Mouse (Mus musculus) kidney, adult 2 months (tissue): Measurements from ENCODE around the gene Dand5. TPM values are rescaled to one million over a fixed set of nuclear protein-coding genes. Genes with fewer than 3 reads are reported as not detected.

Source experiments
- DNase-seq: peaks from one replicate; pipeline ENCODE4 v3.0.0; 2021
- H3K27ac ChIP-seq: fragments of 200-500 bp; 2 replicates; pipeline ENCODE4 v1.5.1; 2012; ENCODE audit warnings: low read depth, low read length, control low read depth, inconsistent platforms; ENCODE audit not compliant: insufficient read depth
- H3K27me3 ChIP-seq: fragments of 200-500 bp; replicated peaks from 2 replicates; pipeline ENCODE4 v1.6.1; 2012; ENCODE audit warnings: mild to moderate bottlenecking, moderate library complexity, low read length, inconsistent platforms; ENCODE audit not compliant: control insufficient read depth, insufficient read depth
- H3K36me3 ChIP-seq: fragments of 200-500 bp; 2 replicates; pipeline ENCODE4 v1.6.1; 2012; ENCODE audit warnings: mild to moderate bottlenecking, moderate library complexity, low read length, inconsistent platforms; ENCODE audit not compliant: control insufficient read depth, insufficient read depth
- H3K4me1 ChIP-seq: fragments of 200-500 bp; 2 replicates; pipeline ENCODE4 v1.6.1; 2011; ENCODE audit warnings: low read length; ENCODE audit not compliant: control insufficient read depth, insufficient read depth
- H3K4me3 ChIP-seq: fragments of 200-500 bp; 2 replicates; pipeline ENCODE4 v1.5.1; 2011; ENCODE audit warnings: mild to moderate bottlenecking, low read depth, low read length, control low read depth; ENCODE audit not compliant: insufficient read depth
- CTCF ChIP-seq: fragments of 200-500 bp; conservative IDR thresholded peaks from 2 replicates; pipeline ENCODE4 v1.5.1; 2011; ENCODE audit warnings: low read depth, mild to moderate bottlenecking, control low read depth, low read length, moderate library complexity, mixed read lengths; ENCODE audit not compliant: insufficient read depth, insufficient read length
- POLR2A ChIP-seq: fragments of 200-500 bp; IDR thresholded peaks from one replicate; pipeline ENCODE4 v1.6.1; 2011; ENCODE audit warnings: low read depth, low read length, control low read depth
- WGBS: fragments of 180-500 bp; shearing (Covaris S2); methylation state at CpG from one replicate; pipeline ENCODE4 v1.1.7; 2018; 5-methylcytosine and 5-hydroxymethylcytosine counted together
- polyA plus RNA-seq: library from polyadenylated mRNA; depleted of rRNA; stranded (reverse); fragments of >200 nt; gene quantifications from 2 replicates; pipeline ENCODE4 v1.2.3, GENCODE M21; 2012; rRNA removed

Gene Dand5
- polyA plus RNA-seq, 1 experiment: 4.4 TPM

DNA sequence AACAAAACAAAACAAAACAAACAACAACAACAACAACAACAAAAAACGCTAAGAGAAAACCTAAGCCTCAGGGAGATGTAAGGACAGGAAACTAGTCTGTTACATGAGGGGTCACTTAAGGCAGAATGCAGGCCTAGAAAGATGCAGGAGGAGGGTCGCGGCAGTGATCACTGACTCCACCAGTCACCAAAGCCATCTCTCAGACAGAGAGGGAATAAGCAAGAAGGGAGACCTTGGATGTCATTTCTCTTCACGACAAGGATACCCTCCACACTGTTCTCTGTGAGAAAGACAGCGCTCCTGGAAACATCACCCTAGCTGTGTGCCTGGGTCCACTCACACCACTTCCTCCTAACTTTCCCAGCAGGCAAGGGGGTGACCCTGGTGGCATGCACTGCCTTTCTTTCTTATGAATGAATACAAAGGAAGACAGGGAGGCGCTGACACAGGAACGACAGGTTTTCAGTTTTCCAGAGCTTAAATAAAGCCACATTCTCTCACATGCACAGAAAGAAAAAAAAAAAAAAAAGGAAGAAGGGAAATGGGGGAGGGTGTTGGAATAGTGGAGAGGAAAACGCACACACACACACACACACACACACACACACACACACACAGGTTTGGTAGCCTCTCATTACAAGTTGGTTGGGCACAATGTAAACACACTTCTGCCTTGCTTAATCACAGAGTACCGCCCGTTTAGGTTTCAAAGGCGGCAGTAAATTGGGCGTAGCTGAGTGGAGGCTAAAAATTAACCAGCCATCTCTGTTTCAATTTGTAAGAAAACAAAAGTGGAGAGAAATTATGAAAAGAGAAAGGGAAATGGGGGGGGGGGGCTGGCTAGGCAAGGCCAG lies 52.3 kb downstream of the Dand5 start:
- DNase-seq: peak; percentile 38
- Histone ChIP-seq H3K27me3 (no peaks in the 10 kb centered on the region), H3K27ac (no peak overlapping the region), H3K36me3 (no peaks in the 10 kb centered on the region; the same call in 1 of the 2 replicates), H3K4me1 (peaks cover 11% of the 10 kb centered on the region), H3K4me3 (no peak overlapping the region)
- TF ChIP-seq POLR2A (no peak), CTCF (no peak)
- 52% methylated on average over 12 of the region's 12 CpGs for WGBS

DNA sequence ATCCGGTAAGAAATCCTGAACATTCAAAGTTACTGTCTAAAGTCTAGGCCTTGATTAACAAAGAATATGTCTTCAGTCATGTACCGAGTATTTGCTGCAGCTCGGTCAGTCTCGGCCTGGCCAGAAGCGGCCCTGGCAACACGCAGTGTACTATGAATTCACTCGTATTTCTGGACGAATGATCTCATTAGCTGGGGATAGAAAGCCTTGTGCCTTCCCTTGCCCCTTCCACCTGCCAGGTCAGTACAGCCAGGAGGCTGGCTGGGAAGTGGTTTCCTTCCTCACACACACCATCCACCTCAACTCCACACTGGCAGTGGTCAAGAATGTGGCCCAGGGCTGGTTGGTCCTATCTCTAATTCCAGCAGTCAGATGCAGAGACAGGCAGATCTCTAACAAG lies 53.3 kb downstream of the Dand5 start:
- H3K4me3 ChIP-seq: no peak overlapping the region
- DNase-seq: no peak
- TF ChIP-seq POLR2A (no peak), CTCF (no peak)
- peaks cover 9% of the 10 kb centered on the region for H3K4me1 ChIP-seq
- H3K27me3 ChIP-seq: no peaks in the 10 kb centered on the region
- H3K27ac ChIP-seq: no peak overlapping the region
- no peaks in the 10 kb centered on the region; the same call in 1 of the 2 replicates for H3K36me3 ChIP-seq
- 94% methylated on average over 8 of the region's 8 CpGs for WGBS

DNA sequence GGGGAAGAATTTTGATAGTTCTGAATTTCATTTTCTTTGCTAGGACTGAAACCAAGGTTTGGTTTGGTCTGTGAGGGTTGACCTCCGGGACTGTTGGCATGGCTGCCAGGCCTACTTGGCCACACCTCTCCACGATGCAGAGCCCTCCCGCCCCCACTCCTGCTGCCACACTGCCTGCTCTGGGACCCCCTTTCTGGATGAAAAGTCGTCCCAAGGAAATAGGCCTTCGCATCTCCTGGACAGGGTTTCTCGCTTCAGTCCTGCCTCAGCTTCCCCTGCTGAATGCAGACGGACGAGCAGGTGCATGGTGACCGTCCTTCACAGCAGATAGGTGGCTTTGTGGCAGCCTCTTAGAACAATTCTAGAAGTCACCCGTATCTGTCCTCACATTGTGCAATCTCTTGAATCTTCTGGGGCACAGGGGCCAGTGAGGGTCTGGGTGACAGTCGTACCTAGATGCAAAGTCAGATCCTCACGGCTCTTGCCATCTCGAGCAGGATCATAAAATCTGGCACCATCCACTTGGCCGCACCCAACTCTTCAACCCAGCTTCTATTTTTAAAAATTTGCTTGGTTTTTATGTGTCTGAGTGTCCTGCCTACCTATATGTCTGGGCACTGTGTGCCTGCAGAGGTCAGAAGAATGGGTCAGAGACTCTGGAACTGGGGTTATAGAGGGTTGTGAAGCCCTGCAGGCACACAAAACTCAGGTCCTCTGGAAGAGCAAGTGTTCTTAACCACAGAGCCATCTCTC lies 54.1 kb downstream of the Dand5 start:
- TF ChIP-seq CTCF (no peak), POLR2A (no peak)
- DNase-seq: no peak
- Histone ChIP-seq H3K36me3 (no peaks in the 10 kb centered on the region), H3K27ac (no peak overlapping the region), H3K4me1 (peaks cover 8% of the 10 kb centered on the region), H3K27me3 (no peaks in the 10 kb centered on the region), H3K4me3 (no peak overlapping the region)
- WGBS: 94% methylated on average over 14 of the region's 14 CpGs

DNA sequence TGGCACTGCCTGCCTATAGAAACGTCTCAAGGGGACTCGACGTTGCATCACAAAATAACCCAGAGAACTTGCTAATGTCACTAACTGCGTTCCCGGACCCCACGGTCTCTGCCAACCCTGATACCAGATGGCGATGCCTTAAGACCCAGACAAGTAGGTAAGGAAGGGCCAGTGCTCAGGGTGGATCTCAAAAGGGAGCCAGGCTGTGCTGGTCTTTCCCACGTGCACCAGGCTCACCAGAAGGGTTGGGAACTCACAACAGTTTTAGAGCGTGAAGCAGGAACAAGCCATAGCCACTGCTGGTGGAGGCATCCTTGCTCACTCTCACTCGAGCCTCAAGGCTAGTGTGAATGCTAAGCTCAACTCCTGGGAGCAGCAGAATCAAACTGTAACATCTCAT lies 55.4 kb downstream of the Dand5 start:
- Histone ChIP-seq H3K27me3 (no peaks in the 10 kb centered on the region), H3K27ac (no peak overlapping the region), H3K36me3 (no peaks in the 10 kb centered on the region), H3K4me3 (no peak overlapping the region), H3K4me1 (peaks cover 3% of the 10 kb centered on the region; the same call in 1 of the 2 replicates)
- WGBS: 89% methylated on average over 10 of the region's 10 CpGs
- no peak for DNase-seq
- TF ChIP-seq POLR2A (no peak), CTCF (no peak)

DNA sequence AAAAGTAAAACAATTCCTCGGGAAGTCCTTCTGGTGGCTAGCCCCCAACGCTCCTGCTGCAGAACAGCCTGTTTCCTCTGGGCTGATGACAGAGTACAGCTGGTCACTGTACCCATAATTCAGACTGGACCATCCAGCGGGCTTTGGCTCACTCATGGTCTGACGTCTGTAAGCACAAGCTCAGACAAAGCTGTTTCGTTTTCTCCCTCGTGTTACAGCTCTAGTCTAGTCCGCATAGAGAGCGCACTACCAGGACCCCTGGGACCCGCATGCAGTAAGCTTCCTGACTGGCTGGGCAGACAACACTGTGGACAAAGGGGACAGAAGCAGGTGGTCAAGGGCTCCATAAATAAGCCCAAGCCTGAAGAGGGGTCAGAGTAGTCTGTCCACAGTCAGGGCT lies 56.2 kb downstream of the Dand5 start:
- Histone ChIP-seq H3K36me3 (no peaks in the 10 kb centered on the region), H3K27ac (no peak overlapping the region), H3K27me3 (no peaks in the 10 kb centered on the region), H3K4me3 (no peak overlapping the region), H3K4me1 (no peaks in the 10 kb centered on the region)
- 79% methylated on average over 9 of the region's 9 CpGs for WGBS
- peak; percentile 36 for DNase-seq
- TF ChIP-seq CTCF (no peak), POLR2A (no peak)

DNA sequence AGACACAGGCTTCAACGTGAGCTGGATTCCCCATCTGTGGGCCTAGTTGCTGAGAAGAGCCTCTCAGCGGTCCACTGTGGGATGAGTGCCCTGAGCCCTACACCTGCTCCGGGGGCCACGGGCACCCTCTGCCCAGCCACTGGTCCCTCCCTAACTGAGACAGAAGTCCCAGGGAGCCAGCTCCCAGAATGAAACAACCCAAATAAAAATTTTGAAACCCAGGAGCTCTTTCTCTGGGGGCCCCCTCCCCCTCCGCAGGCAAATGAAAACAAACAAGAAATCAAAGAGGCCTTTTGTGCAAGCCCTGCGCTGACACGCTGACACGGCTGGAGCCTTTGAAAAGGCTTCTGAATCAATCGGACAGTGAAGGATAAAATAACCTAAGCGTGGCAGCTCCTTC lies 57.0 kb downstream of the Dand5 start:
- no peaks in the 10 kb centered on the region for H3K27me3 ChIP-seq
- H3K36me3 ChIP-seq: no peaks in the 10 kb centered on the region
- TF ChIP-seq CTCF (no peak), POLR2A (no peak)
- 61% methylated on average over 10 of the region's 10 CpGs for WGBS
- no peak for DNase-seq
- no peak overlapping the region for H3K27ac ChIP-seq
- no peak overlapping the region for H3K4me3 ChIP-seq
- no peaks in the 10 kb centered on the region for H3K4me1 ChIP-seq

Other genes with a start within 250 kb of the Dand5 start
- gene Ier2, start 160.0 kb downstream of the Dand5 start, polyA plus RNA-seq: 5.7 and 7.3 TPM in 2 replicates
- 73.7 and 98.9 TPM in 2 replicates for gene Trmt1, start 136.5 kb downstream of the Dand5 start, polyA plus RNA-seq
- 85.8 and 93.9 TPM in 2 replicates for gene Nacc1, start 135.0 kb downstream of the Dand5 start, polyA plus RNA-seq
- gene Lyl1, start 121.4 kb downstream of the Dand5 start, polyA plus RNA-seq: 3.2 and 4.1 TPM in 2 replicates
- gene G430095P16Rik, start 99.8 kb downstream of the Dand5 start, polyA plus RNA-seq: 0.65 and 0.81 TPM in 2 replicates
- gene Nfix, start 22.5 kb downstream of the Dand5 start, polyA plus RNA-seq: 17.7 and 22.1 TPM in 2 replicates
- 24.2 and 41.0 TPM in 2 replicates for gene Gadd45gip1, start 8.7 kb upstream of the Dand5 start, polyA plus RNA-seq
- 73.0 TPM in 2 replicates for gene Rad23a, start 17.8 kb upstream of the Dand5 start, polyA plus RNA-seq
- gene Calr, start 24.1 kb upstream of the Dand5 start, polyA plus RNA-seq: 316 and 337 TPM in 2 replicates
- gene Farsa, start 34.2 kb upstream of the Dand5 start, polyA plus RNA-seq: 37.5 and 37.6 TPM in 2 replicates
- 0.87 and 1.7 TPM in 2 replicates for gene Syce2, start 49.3 kb upstream of the Dand5 start, polyA plus RNA-seq
- 700 TPM in 2 replicates for gene Gcdh, start 71.1 kb upstream of the Dand5 start, polyA plus RNA-seq
- gene Klf1, start 79.1 kb upstream of the Dand5 start, polyA plus RNA-seq: 3.2 and 6.0 TPM in 2 replicates
- 19.0 and 20.1 TPM in 2 replicates for gene Dnase2a, start 85.7 kb upstream of the Dand5 start, polyA plus RNA-seq
- gene Mast1, start 114.5 kb upstream of the Dand5 start, polyA plus RNA-seq: 0.18 and 0.38 TPM in 2 replicates
- gene Rtbdn, start 124.2 kb upstream of the Dand5 start, polyA plus RNA-seq: not detected in 2 replicates
- gene Gm49661, start 146.6 kb upstream of the Dand5 start, polyA plus RNA-seq: not detected in 2 replicates
- 304 and 376 TPM in 2 replicates for gene Prdx2, start 146.8 kb upstream of the Dand5 start, polyA plus RNA-seq
- gene Rnaseh2a, start 146.9 kb upstream of the Dand5 start, polyA plus RNA-seq: 29.4 and 34.4 TPM in 2 replicates
- 19.2 and 20.9 TPM in 2 replicates for gene Junb, start 155.9 kb upstream of the Dand5 start, polyA plus RNA-seq
- gene Hook2, start 167.8 kb upstream of the Dand5 start, polyA plus RNA-seq: 34.5 and 34.6 TPM in 2 replicates
- not detected in 2 replicates for gene Best2, start 191.7 kb upstream of the Dand5 start, polyA plus RNA-seq
- gene Asna1, start 202.5 kb upstream of the Dand5 start, polyA plus RNA-seq: 266 and 270 TPM in 2 replicates
- 103 and 111 TPM in 2 replicates for gene Trir, start 204.0 kb upstream of the Dand5 start, polyA plus RNA-seq
- gene Tnpo2, start 214.1 kb upstream of the Dand5 start, polyA plus RNA-seq: 36.1 and 45.0 TPM in 2 replicates
- gene Fbxw9, start 237.2 kb upstream of the Dand5 start, polyA plus RNA-seq: 32.6 and 39.6 TPM in 2 replicates
- gene Gm5741, start 245.2 kb upstream of the Dand5 start, polyA plus RNA-seq: 0.91 TPM in 1 of 2 replicates, not detected in the other
- gene Dhps, start 248.9 kb upstream of the Dand5 start, polyA plus RNA-seq: 26.0 and 30.8 TPM in 2 replicates